Mouse (Mus musculus): ENCODE results near the gene Ahnak. TPM values are rescaled to one million over a fixed set of nuclear protein-coding genes. Genes with fewer than 3 reads are reported as not detected.
"Not testable (repeated sequence)": the region's sequence is repeated elsewhere in the genome, so short reads cannot be mapped to it uniquely, and the experiment has no call there.

The Ahnak gene
- polyA plus RNA-seq, 1 experiment from 2014 or later: 31.0 TPM

GRCm38 (mm10) chr19:8999223-8999622, 10.1 kb downstream of the Ahnak start:
- Histone ChIP-seq H3K4me1 (replicated peaks; ENCODE audit: control insufficient read depth, insufficient read depth, low read length) (peaks cover 37% of the 10 kb centered on the region), H3K9me3 (ENCODE audit: control insufficient read depth, low read length) (no peaks in the 10 kb centered on the region), H3K27ac (ENCODE audit: low read length) (no peak overlapping the region), H3K9ac (ENCODE audit: low read length) (no peak overlapping the region), H3K4me2 (ENCODE audit: low read depth, low read length) (no peak overlapping the region), H3K4me3 (ENCODE audit: low read length) (no peak overlapping the region), H3K36me3 (ENCODE audit: control insufficient read depth, insufficient read depth, low read length) (peaks cover 34% of the 10 kb centered on the region), H3K27me3 (ENCODE audit: control insufficient read depth, insufficient read depth, low read depth, low read length) (no peaks in the 10 kb centered on the region)
- WGBS: 75% methylated on average over 4 of the region's 4 CpGs
- ATAC-seq (ENCODE audit: low read depth): no peak

GRCm38 (mm10) chr19:9006915-9007314, 17.8 kb downstream of the Ahnak start:
- H3K4me1 ChIP-seq (replicated peaks; ENCODE audit: control insufficient read depth, insufficient read depth, low read length): not testable (repeated sequence)

DNA sequence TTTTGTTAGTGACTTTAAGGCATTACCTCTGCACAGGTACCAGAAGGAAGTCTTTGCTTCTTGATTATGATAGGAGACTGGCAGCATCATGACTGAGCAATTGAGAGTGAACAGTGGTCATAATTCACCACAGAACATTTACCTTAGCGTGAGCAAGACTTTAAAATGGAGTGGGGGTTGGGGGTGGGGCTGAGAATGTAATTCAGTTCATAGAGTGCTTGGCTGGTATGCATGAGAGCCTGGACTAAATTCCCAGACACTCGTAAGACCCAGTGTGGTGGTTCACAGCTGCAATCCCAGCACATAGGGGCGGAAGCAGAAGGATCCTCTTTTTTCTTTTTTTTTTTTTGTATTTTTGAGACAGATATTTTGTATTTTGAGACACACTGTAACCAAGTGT, 30.2 kb downstream of the Ahnak start:
- no peaks in the 10 kb centered on the region for H3K9me3 ChIP-seq (ENCODE audit: control insufficient read depth, low read length)
- no peak overlapping the region for H3K4me2 ChIP-seq (ENCODE audit: low read depth, low read length)
- no peaks in the 10 kb centered on the region for H3K27me3 ChIP-seq (ENCODE audit: control insufficient read depth, insufficient read depth, low read depth, low read length)
- H3K9ac ChIP-seq (ENCODE audit: low read length): no peak overlapping the region
- no peak overlapping the region for H3K27ac ChIP-seq (ENCODE audit: low read length)
- H3K4me3 ChIP-seq (ENCODE audit: low read length): no peak overlapping the region
- ATAC-seq (ENCODE audit: low read depth): 0 out of 2 replicates have a peak, but pooled peaks have one; percentile 23
- peaks cover 23% of the 10 kb centered on the region for H3K36me3 ChIP-seq (ENCODE audit: control insufficient read depth, insufficient read depth, low read length)
- H3K4me1 ChIP-seq (replicated peaks; ENCODE audit: control insufficient read depth, insufficient read depth, low read length): peaks cover 4% of the 10 kb centered on the region; the same call in 1 of the 2 replicates
- WGBS: 70% methylated on average over 3 of the region's 3 CpGs

More at GRCm38 (mm10) chr19:9006915-9007314, 17.8 kb downstream of the Ahnak start:
- not testable (repeated sequence) for H3K4me2 ChIP-seq (ENCODE audit: low read depth, low read length); H3K27ac ChIP-seq (ENCODE audit: low read length); H3K4me3 ChIP-seq (ENCODE audit: low read length); H3K9ac ChIP-seq (ENCODE audit: low read length); H3K9me3 ChIP-seq (ENCODE audit: control insufficient read depth, low read length); H3K27me3 ChIP-seq (ENCODE audit: control insufficient read depth, insufficient read depth, low read depth, low read length); ATAC-seq (ENCODE audit: low read depth)
- 90% methylated on average over 2 of the region's 2 CpGs for WGBS
- H3K36me3 ChIP-seq (ENCODE audit: control insufficient read depth, insufficient read depth, low read length): peaks cover 47% of the 10 kb centered on the region

- Histone ChIP-seq H3K4me1 (replicated peaks; ENCODE audit: control insufficient read depth, insufficient read depth, low read length) (peaks cover 11% of the 10 kb centered on the region; the same call in 1 of the 2 replicates), H3K9ac (ENCODE audit: low read length) (peak overlapping the region; percentile 10; the same call in 1 of the 2 replicates), H3K9me3 (ENCODE audit: control insufficient read depth, low read length) (no peaks in the 10 kb centered on the region), H3K4me2 (ENCODE audit: low read depth, low read length) (no peak overlapping the region), H3K27me3 (ENCODE audit: control insufficient read depth, insufficient read depth, low read depth, low read length) (no peaks in the 10 kb centered on the region), H3K4me3 (ENCODE audit: low read length) (no peak overlapping the region), H3K27ac (ENCODE audit: low read length) (peak overlapping the region; percentile 65), H3K36me3 (ENCODE audit: control insufficient read depth, insufficient read depth, low read length) (0 out of 2 replicates have a peak, but pooled peaks cover 4% of the 10 kb centered on the region)
- WGBS: 45% methylated on average over 11 of the region's 11 CpGs
- ATAC-seq (ENCODE audit: low read depth): 0 out of 2 replicates have a peak, but pooled peaks have one; percentile 17
Measured at GRCm38 (mm10) chr19:9023021-9023778, 34.1 kb downstream of the Ahnak start.

DNA sequence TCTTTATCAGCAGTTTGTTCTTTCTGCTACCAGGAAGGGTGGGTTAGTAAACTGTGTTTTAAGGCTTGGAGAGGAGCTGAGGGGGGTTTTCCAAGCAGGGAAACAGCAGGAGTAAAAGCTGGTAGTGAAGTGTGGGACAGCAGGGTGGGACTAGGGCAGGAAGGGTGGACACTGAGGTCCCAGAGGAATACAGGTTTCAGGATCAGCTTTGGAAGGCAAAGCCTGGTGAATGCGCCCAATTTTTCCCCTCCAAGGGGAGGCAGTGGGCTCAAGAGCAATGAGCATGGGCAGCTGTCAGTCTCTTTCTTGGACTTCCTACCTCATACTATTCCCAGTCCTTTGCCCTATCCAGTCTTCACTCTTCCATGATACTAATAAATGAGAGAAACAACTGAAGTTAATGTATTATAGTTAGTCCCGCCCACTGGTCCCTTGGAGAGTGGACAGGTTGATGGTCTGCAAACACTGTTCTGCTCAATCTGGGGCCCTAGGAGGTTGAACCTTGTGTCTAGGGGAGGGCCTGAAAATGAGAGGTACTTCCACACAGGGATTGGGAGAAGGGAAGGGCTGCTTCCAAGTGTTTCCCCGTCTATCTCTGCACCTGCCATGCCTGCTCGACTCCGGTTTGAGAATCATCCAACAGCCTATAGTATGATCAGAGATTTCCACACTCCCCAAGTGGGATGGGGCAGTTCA, 36.6 kb downstream of the Ahnak start:
- no peak overlapping the region for H3K27ac ChIP-seq (ENCODE audit: low read length)
- WGBS: 72% methylated on average over 5 of the region's 5 CpGs
- no peaks in the 10 kb centered on the region for H3K9me3 ChIP-seq (ENCODE audit: control insufficient read depth, low read length)
- no peaks in the 10 kb centered on the region for H3K27me3 ChIP-seq (ENCODE audit: control insufficient read depth, insufficient read depth, low read depth, low read length)
- peaks cover 11% of the 10 kb centered on the region; the same call in 1 of the 2 replicates for H3K4me1 ChIP-seq (replicated peaks; ENCODE audit: control insufficient read depth, insufficient read depth, low read length)
- ATAC-seq (ENCODE audit: low read depth): no peak
- no peak overlapping the region for H3K4me2 ChIP-seq (ENCODE audit: low read depth, low read length)
- no peak overlapping the region for H3K9ac ChIP-seq (ENCODE audit: low read length)
- H3K36me3 ChIP-seq (ENCODE audit: control insufficient read depth, insufficient read depth, low read length): 0 out of 2 replicates have a peak, but pooled peaks cover under 1% of the 10 kb centered on the region
- no peak overlapping the region for H3K4me3 ChIP-seq (ENCODE audit: low read length)

GRCm38 (mm10) chr19:9026634-9027033, 37.5 kb downstream of the Ahnak start:
- no peaks in the 10 kb centered on the region for H3K27me3 ChIP-seq (ENCODE audit: control insufficient read depth, insufficient read depth, low read depth, low read length)
- H3K4me1 ChIP-seq (replicated peaks; ENCODE audit: control insufficient read depth, insufficient read depth, low read length): peaks cover 11% of the 10 kb centered on the region; the same call in 1 of the 2 replicates
- 71% methylated on average over 4 of the region's 4 CpGs for WGBS
- no peaks in the 10 kb centered on the region for H3K36me3 ChIP-seq (ENCODE audit: control insufficient read depth, insufficient read depth, low read length)
- no peak overlapping the region for H3K4me2 ChIP-seq (ENCODE audit: low read depth, low read length)
- H3K27ac ChIP-seq (ENCODE audit: low read length): no peak overlapping the region
- no peak for ATAC-seq (ENCODE audit: low read depth)
- no peaks in the 10 kb centered on the region for H3K9me3 ChIP-seq (ENCODE audit: control insufficient read depth, low read length)
- H3K9ac ChIP-seq (ENCODE audit: low read length): no peak overlapping the region
- no peak overlapping the region for H3K4me3 ChIP-seq (ENCODE audit: low read length)

- no peak overlapping the region for H3K9ac ChIP-seq (ENCODE audit: low read length)
- ATAC-seq (ENCODE audit: low read depth): peak; percentile 82
Measured at GRCm38 (mm10) chr19:9027795-9028194, 38.7 kb downstream of the Ahnak start.

DNA sequence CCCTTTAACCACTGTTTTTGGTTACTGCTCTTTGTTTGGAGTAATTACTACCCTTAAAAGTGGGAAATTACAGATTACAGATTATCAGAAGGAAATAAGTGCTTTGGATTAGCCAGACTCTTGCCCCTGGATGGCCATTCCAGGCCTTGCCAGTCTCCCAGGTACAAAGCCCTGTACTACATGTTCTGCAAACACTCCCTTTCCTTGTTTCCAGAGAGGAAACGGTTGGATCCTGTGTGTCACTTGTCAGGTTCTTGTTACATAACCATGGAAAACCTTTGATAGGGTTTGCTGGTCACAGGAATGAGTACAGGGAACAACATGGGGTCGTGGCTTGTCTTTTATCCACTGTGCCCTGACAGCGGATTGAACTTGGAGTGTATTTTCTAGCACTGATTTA, 39.3 kb downstream of the Ahnak start:
- ATAC-seq (ENCODE audit: low read depth): no peak
- WGBS: 57% methylated on average over 3 of the region's 3 CpGs
- H3K4me1 ChIP-seq (replicated peaks; ENCODE audit: control insufficient read depth, insufficient read depth, low read length): peaks cover 12% of the 10 kb centered on the region

More at GRCm38 (mm10) chr19:9027795-9028194, 38.7 kb downstream of the Ahnak start:
- H3K27me3 ChIP-seq (ENCODE audit: control insufficient read depth, insufficient read depth, low read depth, low read length): no peaks in the 10 kb centered on the region
- no peak overlapping the region for H3K27ac ChIP-seq (ENCODE audit: low read length)
- H3K36me3 ChIP-seq (ENCODE audit: control insufficient read depth, insufficient read depth, low read length): no peaks in the 10 kb centered on the region
- H3K4me2 ChIP-seq (ENCODE audit: low read depth, low read length): no peak overlapping the region
- 15% methylated on average over 5 of the region's 5 CpGs for WGBS
- H3K4me1 ChIP-seq (replicated peaks; ENCODE audit: control insufficient read depth, insufficient read depth, low read length): peaks cover 14% of the 10 kb centered on the region
- no peak overlapping the region for H3K4me3 ChIP-seq (ENCODE audit: low read length)
- no peaks in the 10 kb centered on the region for H3K9me3 ChIP-seq (ENCODE audit: control insufficient read depth, low read length)

DNA sequence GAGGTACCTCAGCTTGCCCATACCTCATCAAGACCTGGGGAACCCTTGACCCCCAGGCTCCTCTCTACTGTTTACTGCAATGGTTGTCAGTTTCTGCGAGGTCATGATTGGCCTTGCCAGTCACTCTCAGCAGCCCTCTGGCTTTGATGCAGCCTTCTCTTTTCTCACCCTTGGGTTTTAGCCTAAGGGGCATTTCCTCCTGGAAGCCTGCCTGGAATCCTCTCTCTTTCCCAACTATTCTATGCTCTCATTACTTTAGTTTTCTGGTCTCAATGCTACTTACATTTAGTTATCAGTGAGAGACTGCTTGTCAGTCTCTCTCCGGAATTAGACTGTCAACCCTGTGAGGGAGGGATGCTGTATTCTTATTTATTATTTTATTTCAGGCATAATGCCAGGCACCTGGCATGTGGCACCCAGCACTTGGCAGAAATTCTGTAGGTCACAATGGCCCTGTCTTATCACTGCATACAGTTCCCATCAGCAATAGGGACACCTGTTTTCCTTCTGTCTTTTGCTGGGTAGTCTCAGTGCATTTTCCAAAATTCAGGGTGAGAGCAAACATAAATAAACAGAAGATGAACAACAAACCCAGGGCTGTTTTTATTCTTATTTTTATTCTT, 40.7 kb downstream of the Ahnak start:
- Histone ChIP-seq H3K27me3 (ENCODE audit: control insufficient read depth, insufficient read depth, low read depth, low read length) (no peaks in the 10 kb centered on the region), H3K27ac (ENCODE audit: low read length) (no peak overlapping the region), H3K9me3 (ENCODE audit: control insufficient read depth, low read length) (no peaks in the 10 kb centered on the region), H3K4me2 (ENCODE audit: low read depth, low read length) (no peak overlapping the region), H3K4me1 (replicated peaks; ENCODE audit: control insufficient read depth, insufficient read depth, low read length) (peaks cover 21% of the 10 kb centered on the region), H3K4me3 (ENCODE audit: low read length) (no peak overlapping the region), H3K36me3 (ENCODE audit: control insufficient read depth, insufficient read depth, low read length) (no peaks in the 10 kb centered on the region), H3K9ac (ENCODE audit: low read length) (no peak overlapping the region)
- WGBS: 50% methylated on average over 2 of the region's 2 CpGs
- no peak for ATAC-seq (ENCODE audit: low read depth)

More for the DNA sequence above, 39.3 kb downstream of the Ahnak start:
- H3K27me3 ChIP-seq (ENCODE audit: control insufficient read depth, insufficient read depth, low read depth, low read length): no peaks in the 10 kb centered on the region
- H3K36me3 ChIP-seq (ENCODE audit: control insufficient read depth, insufficient read depth, low read length): no peaks in the 10 kb centered on the region
- no peaks in the 10 kb centered on the region for H3K9me3 ChIP-seq (ENCODE audit: control insufficient read depth, low read length)
- H3K4me3 ChIP-seq (ENCODE audit: low read length): no peak overlapping the region
- H3K9ac ChIP-seq (ENCODE audit: low read length): no peak overlapping the region
- peak overlapping the region; percentile 72 for H3K27ac ChIP-seq (ENCODE audit: low read length)
- H3K4me2 ChIP-seq (ENCODE audit: low read depth, low read length): no peak overlapping the region

All from lung, embryonic 16.5 days (tissue).